Mouse (Mus musculus) megakaryocyte, adult 5-6 weeks (primary cell): ENCODE measurements at regions not wholly inside any gene's neighbourhood (a gene's known extent, or its start where the extent isn't known, plus 50 kb on each side); places are given as distances from the start of the nearest gene placed in this dataset.

Experiments
- ATAC-seq: 2 replicates; pipeline ENCODE4 v1.8.0; 2016; ENCODE audit warnings: mild to moderate bottlenecking, inconsistent platforms; ENCODE audit not compliant: poor library complexity, severe bottlenecking

DNA sequence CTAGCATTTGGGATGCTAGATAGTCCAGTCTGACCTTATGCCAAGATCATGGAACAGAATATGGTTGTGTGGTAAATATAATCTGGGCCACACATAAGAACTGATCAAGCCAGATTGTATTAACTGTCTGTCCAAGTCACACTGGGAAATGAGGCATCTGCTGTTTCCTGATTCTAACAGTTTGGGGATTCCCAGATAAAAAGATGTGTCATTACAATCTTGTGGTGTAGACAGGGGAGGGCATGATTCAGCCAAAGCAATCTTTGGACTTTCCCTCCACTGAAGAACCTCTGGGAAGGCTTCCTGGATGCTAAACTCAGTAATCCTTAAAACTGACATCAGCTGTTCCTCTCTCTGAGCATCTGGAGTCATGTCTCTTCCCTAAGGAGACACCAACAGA is 79.6 kb upstream of the Asb5 start:
- no peak for ATAC-seq

DNA sequence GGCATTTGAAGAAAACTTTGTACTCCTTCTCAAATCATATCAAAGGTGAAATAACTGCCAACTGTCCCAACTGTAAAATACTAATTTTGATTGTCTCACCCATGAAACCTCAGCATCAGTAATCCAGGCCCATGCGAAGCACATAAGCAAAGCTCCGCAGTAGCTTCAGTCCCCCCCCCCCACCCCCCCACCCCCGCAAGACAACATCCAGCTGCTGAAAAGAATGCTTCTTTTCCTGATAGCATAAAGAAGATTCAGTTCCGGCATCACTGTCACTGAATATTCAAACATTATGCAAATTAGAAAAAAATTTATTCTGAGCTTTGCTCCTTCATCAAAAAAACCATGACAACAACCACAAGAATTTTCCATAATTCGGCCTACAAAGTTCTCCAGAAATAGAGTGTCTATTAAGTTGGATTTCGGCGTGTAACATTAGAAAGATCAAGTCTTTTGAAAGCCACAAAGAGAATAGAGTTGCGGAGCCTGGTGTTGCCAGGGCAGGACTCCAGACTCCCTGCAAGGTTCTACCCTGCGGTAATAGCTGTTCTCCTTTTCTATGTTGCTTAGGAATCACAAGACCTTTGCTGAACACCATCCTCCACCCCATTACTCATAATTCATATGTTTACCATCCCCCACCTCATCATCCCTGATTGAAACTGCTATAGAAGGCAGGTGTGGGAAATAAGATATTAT is 77.9 kb upstream of the Asb5 start:
- ATAC-seq: no peak

DNA sequence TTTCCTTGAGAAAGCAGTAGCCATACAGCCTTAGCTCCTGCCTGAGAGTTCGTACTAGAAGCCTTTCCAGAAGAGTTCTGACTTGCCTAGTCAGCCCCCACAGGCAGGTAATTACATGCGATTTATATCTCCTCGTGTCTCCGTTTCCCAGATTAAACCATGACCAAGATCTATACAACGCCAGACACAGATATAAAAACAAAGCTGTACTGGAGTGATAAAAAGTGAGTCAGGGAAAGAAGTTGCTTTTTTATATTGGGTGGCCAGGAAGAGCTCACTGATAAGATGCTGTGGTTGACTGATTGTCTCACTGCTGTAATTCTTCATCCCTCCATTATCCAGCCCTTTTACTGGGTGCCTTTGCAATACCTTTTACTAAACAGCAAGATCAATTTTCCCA is 64.4 kb upstream of the Asb5 start:
- ATAC-seq: no peak

DNA sequence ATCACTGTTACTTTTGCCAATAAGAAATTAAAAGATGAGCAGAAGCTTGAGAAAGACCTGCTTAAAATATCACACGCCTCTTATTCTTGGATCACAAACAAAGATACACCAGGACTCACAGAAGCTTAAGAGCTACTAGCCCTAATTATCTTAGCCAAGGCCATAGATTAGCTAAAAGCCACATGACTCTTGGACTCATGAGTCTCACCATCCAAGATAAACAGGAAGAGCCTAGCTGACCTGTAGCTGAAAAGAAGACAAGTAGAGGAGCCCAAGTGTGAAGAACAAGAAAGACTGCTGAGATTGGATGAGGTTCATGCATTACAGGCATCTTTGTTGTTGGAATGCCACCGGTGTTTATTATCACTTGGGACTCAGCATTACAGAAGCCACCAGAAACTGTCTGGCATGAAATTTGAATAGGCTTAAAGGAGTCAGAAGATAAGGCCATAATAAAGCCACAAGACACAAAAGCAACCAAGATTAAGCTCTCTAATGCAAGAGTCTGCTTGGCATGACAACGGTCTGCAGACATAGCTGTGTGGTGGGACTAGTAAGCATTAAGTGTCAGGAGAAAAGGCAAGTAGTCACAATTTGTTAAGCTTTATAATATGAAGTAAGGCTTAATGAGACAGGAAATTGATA is 63.8 kb upstream of the Asb5 start:
- ATAC-seq: no peak
